8 mouse cellular contexts compared by ENCODE assay signal in the genomic region with DNA sequence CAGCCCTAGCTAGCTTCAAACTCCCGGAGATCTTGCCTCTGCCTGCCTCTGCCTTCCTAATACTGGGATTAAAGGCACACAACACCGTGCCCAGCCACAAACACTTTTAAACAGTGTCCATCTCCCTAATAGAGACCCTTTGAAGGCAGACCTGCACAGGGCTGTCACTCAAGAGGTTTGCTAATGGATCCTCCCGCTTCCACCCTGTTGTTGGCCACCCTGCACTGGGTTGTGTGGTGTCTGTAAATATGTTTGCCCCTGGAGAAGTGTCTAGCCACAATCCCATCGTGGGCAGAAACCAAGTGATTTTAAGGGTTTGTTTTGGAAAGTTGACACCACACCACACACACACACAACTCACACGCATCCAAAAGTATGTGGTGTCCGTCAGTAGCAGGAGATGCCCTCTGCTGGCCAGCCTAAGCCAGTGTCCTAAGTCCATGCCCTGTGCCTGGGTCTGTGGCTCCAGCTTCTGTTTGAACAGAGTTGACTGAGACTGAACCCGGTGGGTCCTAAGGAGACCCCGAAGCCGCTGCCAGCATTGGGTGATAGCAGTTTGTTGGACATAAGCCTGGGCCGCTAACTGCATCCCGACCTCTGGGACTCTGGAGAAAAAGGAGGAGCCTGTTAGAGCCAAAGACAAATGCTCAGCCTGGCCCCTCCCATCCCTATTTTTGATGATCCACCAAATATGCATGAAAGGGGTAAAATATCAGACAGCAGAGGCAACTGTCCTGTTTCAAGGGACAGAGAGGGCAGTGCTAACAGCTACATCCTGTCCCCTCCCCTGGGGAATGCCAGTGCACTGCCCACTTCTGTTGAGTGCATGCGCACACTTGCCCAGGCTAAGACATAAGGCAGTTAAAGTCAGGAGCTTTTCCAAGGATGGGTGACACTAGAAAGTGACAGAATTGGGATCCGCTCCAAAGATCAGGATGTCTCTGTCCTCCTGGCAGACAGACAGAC. TPM values are rescaled to one million over a fixed set of nuclear protein-coding genes. Genes with fewer than 3 reads are reported as not detected.
A peak's percentile ranks its signal among the peaks of the same experiment; 100 is the strongest.
DNase-seq lines count a peak whose midpoint lies in the region; ATAC-seq and TF ChIP-seq lines count a peak whose summit lies in the region.

No protein-coding gene starts in this region.

- peak; percentile 78 for TF ChIP-seq CTCF in ES-Bruce4 (IDR thresholded peaks at IDR 0.05; ENCODE audit: low read depth, low read length)
- peak; percentile 84 for TF ChIP-seq CTCF in lung, postnatal 0 days (IDR thresholded peaks at IDR 0.05)

- peak; percentile 41 for ATAC-seq in embryonic facial prominence, embryonic 14.5 days (ENCODE audit: low read depth)
- ATAC-seq in lung, postnatal 0 days: peak; percentile 81

- no peaks in the 10 kb centered on the region for H3K27me3 ChIP-seq in ES-Bruce4 (ENCODE audit: control insufficient read depth, insufficient read depth, low read length, poor library complexity, severe bottlenecking)
- no peaks in the 10 kb centered on the region for H3K27me3 ChIP-seq in embryonic facial prominence, embryonic 14.5 days (replicated peaks; ENCODE audit: control insufficient read depth, insufficient read depth, low read length)
- H3K27me3 ChIP-seq in lung, postnatal 0 days (replicated peaks; ENCODE audit: insufficient read depth, low read length): no peaks in the 10 kb centered on the region

- no peak overlapping the region for H3K27ac ChIP-seq in ES-Bruce4 (ENCODE audit: insufficient read depth, low read length)
- no peak overlapping the region for H3K27ac ChIP-seq in embryonic facial prominence, embryonic 14.5 days (replicated peaks; ENCODE audit: low read depth, low read length)
- no peak overlapping the region for H3K27ac ChIP-seq in lung, postnatal 0 days (ENCODE audit: low read length)

- peak; percentile 57 for DNase-seq in gastrocnemius, postnatal 10 days
- no peak for DNase-seq in gastrocnemius, postnatal 36 days
- peak; percentile 40 for DNase-seq in embryonic facial prominence, embryonic 14.5 days (ENCODE audit: low spot score)
- peak; percentile 54 for DNase-seq in kidney, adult 11 months
- DNase-seq in lung, postnatal 0 days (ENCODE audit: low spot score): peak; percentile 76
- no peak for DNase-seq in left cerebral cortex, adult 11 months (ENCODE audit: low spot score)
- DNase-seq in T-cell, adult 2 months (ENCODE audit: low spot score): no peak

- H3K4me3 ChIP-seq in ES-Bruce4 (ENCODE audit: low read depth, low read length): no peak overlapping the region
- no peak overlapping the region for H3K4me3 ChIP-seq in embryonic facial prominence, embryonic 14.5 days (ENCODE audit: low read depth, low read length)
- no peak overlapping the region for H3K4me3 ChIP-seq in lung, postnatal 0 days (ENCODE audit: low read depth, low read length)

- H3K9ac ChIP-seq in ES-Bruce4 (ENCODE audit: low read depth, poor library complexity, severe bottlenecking): no peak overlapping the region
- no peak overlapping the region for H3K9ac ChIP-seq in embryonic facial prominence, embryonic 14.5 days (ENCODE audit: low read depth, low read length)
- no peak overlapping the region for H3K9ac ChIP-seq in lung, postnatal 0 days (replicated peaks; ENCODE audit: low read depth)

- peaks cover 5% of the 10 kb centered on the region; the same call in 1 of the 2 replicates for H3K36me3 ChIP-seq in ES-Bruce4 (ENCODE audit: control insufficient read depth, insufficient read depth, low read length, poor library complexity, severe bottlenecking)
- H3K36me3 ChIP-seq in embryonic facial prominence, embryonic 14.5 days (ENCODE audit: control insufficient read depth, insufficient read depth, low read length): peaks cover 30% of the 10 kb centered on the region
- H3K36me3 ChIP-seq in lung, postnatal 0 days (ENCODE audit: insufficient read depth, low read length): peaks cover 17% of the 10 kb centered on the region

- no peak for TF ChIP-seq POLR2A in ES-Bruce4 (IDR thresholded peaks at IDR 0.05; ENCODE audit: insufficient read depth, low read length)

- peaks cover 5% of the 10 kb centered on the region for H3K4me1 ChIP-seq in ES-Bruce4 (ENCODE audit: control insufficient read depth, insufficient read depth, low read length)
- H3K4me1 ChIP-seq in embryonic facial prominence, embryonic 14.5 days (ENCODE audit: control insufficient read depth, insufficient read depth, low read length): no peaks in the 10 kb centered on the region
- H3K4me1 ChIP-seq in lung, postnatal 0 days (ENCODE audit: insufficient read depth, low read depth, low read length): peaks cover 4% of the 10 kb centered on the region; the same call in 1 of the 2 replicates

- H3K4me2 ChIP-seq in embryonic facial prominence, embryonic 14.5 days (ENCODE audit: low read depth, low read length): no peak overlapping the region
- no peak overlapping the region; the same call in 1 of the 2 replicates for H3K4me2 ChIP-seq in lung, postnatal 0 days (replicated peaks; ENCODE audit: low read depth, low read length)

- 48% methylated on average over 13 of the region's 13 CpGs for WGBS in embryonic facial prominence, embryonic 14.5 days
- 36% methylated on average over 13 of the region's 13 CpGs for WGBS in lung, postnatal 0 days

- H3K9me3 ChIP-seq in ES-Bruce4 (replicated peaks; ENCODE audit: control insufficient read depth, insufficient read depth, low read length, poor library complexity, severe bottlenecking): no peaks in the 10 kb centered on the region
- no peaks in the 10 kb centered on the region for H3K9me3 ChIP-seq in embryonic facial prominence, embryonic 14.5 days (ENCODE audit: control insufficient read depth, low read length)
- no peaks in the 10 kb centered on the region for H3K9me3 ChIP-seq in lung, postnatal 0 days (ENCODE audit: low read length)

- intact Hi-C loops in gastrocnemius, postnatal 36 days (cut with DNase I): no loop called here

- no peak for TF ChIP-seq EP300 in ES-Bruce4 (IDR thresholded peaks at IDR 0.05; ENCODE audit: insufficient read depth, low read depth, low read length)
- no peak for TF ChIP-seq EP300 in lung, postnatal 0 days (IDR thresholded peaks at IDR 0.05)

RNA-seq across cellular contexts. Expression of gene Mthfr, which starts 21.5 kb away (rescaled TPM):
- total RNA-seq in gastrocnemius, postnatal 10 days (2021): 10 to 100 TPM; 20.0 to 23.4 TPM
- 1 to 10 TPM; 5.6 to 9.6 TPM for total RNA-seq in gastrocnemius, postnatal 36 days (2021)
- polyA plus RNA-seq in ES-Bruce4 (2011; ENCODE audit: insufficient read depth, insufficient read length, low read depth, missing spikeins): 9.5 and 13.7 TPM in 2 replicates
- polyA plus RNA-seq in embryonic facial prominence, embryonic 14.5 days (2014; fragmentation: Nextera tagmentation; extraction: Ambion mirVana): 20.3 and 21.4 TPM in 2 replicates
- polyA plus RNA-seq in lung, postnatal 0 days (2015; fragmentation: Nextera tagmentation; extraction: Ambion mirVana): 14.0 and 14.2 TPM in 2 replicates

RNA-seq across cellular contexts. Expression of gene Clcn6, which starts 21.8 kb away (rescaled TPM):
- total RNA-seq in gastrocnemius, postnatal 10 days (2021): 1 to 10 TPM; 7.1 to 8.5 TPM
- 1 to 10 TPM; 3.9 to 4.6 TPM for total RNA-seq in gastrocnemius, postnatal 36 days (2021)
- polyA plus RNA-seq in ES-Bruce4 (2011; ENCODE audit: insufficient read depth, insufficient read length, low read depth, missing spikeins): 13.7 and 16.7 TPM in 2 replicates
- polyA plus RNA-seq in embryonic facial prominence, embryonic 14.5 days (2014; fragmentation: Nextera tagmentation; extraction: Ambion mirVana): 7.4 and 7.8 TPM in 2 replicates
- polyA plus RNA-seq in lung, postnatal 0 days (2015; fragmentation: Nextera tagmentation; extraction: Ambion mirVana): 3.5 and 4.1 TPM in 2 replicates

RNA-seq across cellular contexts. Expression of gene Agtrap, which starts 27.4 kb away (rescaled TPM):
- 10 to 100 TPM; 14.9 to 15.5 TPM for total RNA-seq in gastrocnemius, postnatal 10 days (2021)
- 10 to 100 TPM in 1 of 2 experiments, 1 to 10 TPM in 1; 9.8 to 11.4 TPM for total RNA-seq in gastrocnemius, postnatal 36 days (2021)
- polyA plus RNA-seq in ES-Bruce4 (2011; ENCODE audit: insufficient read depth, insufficient read length, low read depth, missing spikeins): 48.2 and 60.6 TPM in 2 replicates
- polyA plus RNA-seq in embryonic facial prominence, embryonic 14.5 days (2014; fragmentation: Nextera tagmentation; extraction: Ambion mirVana): 15.9 and 16.2 TPM in 2 replicates
- polyA plus RNA-seq in lung, postnatal 0 days (2015; fragmentation: Nextera tagmentation; extraction: Ambion mirVana): 20.7 and 22.0 TPM in 2 replicates

RNA-seq across cellular contexts. Expression of gene Nppa, which starts 59.9 kb away (rescaled TPM):
- not detected for total RNA-seq in gastrocnemius, postnatal 10 days (2021)
- total RNA-seq in gastrocnemius, postnatal 36 days (2021): not detected
- not detected in 2 replicates for polyA plus RNA-seq in ES-Bruce4 (2011; ENCODE audit: insufficient read depth, insufficient read length, low read depth, missing spikeins)
- polyA plus RNA-seq in embryonic facial prominence, embryonic 14.5 days (2014; fragmentation: Nextera tagmentation; extraction: Ambion mirVana): not detected in 2 replicates
- polyA plus RNA-seq in lung, postnatal 0 days (2015; fragmentation: Nextera tagmentation; extraction: Ambion mirVana): 1.6 and 2.8 TPM in 2 replicates

Comparison
In these comparisons a context has a peak if more than half of its experiments do, and no peak if none do; other contexts are left out.
1. DNase-seq: peak in gastrocnemius, postnatal 10 days (single experiment), embryonic facial prominence, embryonic 14.5 days (single experiment), kidney, adult 11 months (single experiment) and lung, postnatal 0 days (single experiment); none in gastrocnemius, postnatal 36 days (0 of 2), left cerebral cortex, adult 11 months (single experiment) and T-cell, adult 2 months (single experiment).